Mouse (Mus musculus) hindbrain, postnatal 0 days (tissue): ENCODE measurements around the gene Zfand2a. TPM values are rescaled to one million over a fixed set of nuclear protein-coding genes. Genes with fewer than 3 reads are reported as not detected.
A peak's percentile ranks its signal among the peaks of the same experiment; 100 is the strongest.

ENCODE experiments used
- ATAC-seq: fragments of 200-750 bp; cut with Nextera tagmentation; 2 replicates; pipeline ENCODE4 v1.8.0; 2017; ENCODE audit warnings: mild to moderate bottlenecking, moderate TSS enrichment, moderate library complexity
- DNase-seq: peaks from one replicate; pipeline ENCODE4 v3.0.0-alpha.2; 2015; ENCODE audit warnings: low spot score
- H3K27ac ChIP-seq: fragments of 300-500 bp; sonication (generic); 2 replicates; pipeline ENCODE4 v1.5.1; 2014; ENCODE audit warnings: mild to moderate bottlenecking
- H3K27me3 ChIP-seq: fragments of 300-500 bp; sonication (generic); 2 replicates; pipeline ENCODE4 v1.6.1; 2014; ENCODE audit warnings: low read length, mixed read lengths; ENCODE audit not compliant: insufficient read depth
- H3K36me3 ChIP-seq: fragments of 300-500 bp; sonication (generic); 2 replicates; pipeline ENCODE4 v1.6.1; 2014; ENCODE audit warnings: low read length, mixed read lengths; ENCODE audit not compliant: insufficient read depth
- H3K4me1 ChIP-seq: fragments of 300-500 bp; sonication (generic); 2 replicates; pipeline ENCODE4 v1.6.1; 2014; ENCODE audit warnings: antibody characterized with exemption, low read length, mixed read lengths; ENCODE audit not compliant: insufficient read depth
- H3K4me2 ChIP-seq: fragments of 300-500 bp; sonication (generic); 2 replicates; pipeline ENCODE4 v1.6.1; 2014; ENCODE audit warnings: low read depth, mild to moderate bottlenecking, low read length, moderate library complexity, mixed read lengths
- H3K4me3 ChIP-seq: fragments of 300-500 bp; sonication (generic); 2 replicates; pipeline ENCODE4 v1.5.1; 2014; ENCODE audit warnings: low read length
- H3K9ac ChIP-seq: fragments of 300-500 bp; sonication (generic); replicated peaks from 2 replicates; pipeline ENCODE4 v1.6.1; 2014; ENCODE audit warnings: mild to moderate bottlenecking, low read length, moderate library complexity, mixed read lengths
- H3K9me3 ChIP-seq: fragments of 300-500 bp; sonication (generic); 2 replicates; pipeline ENCODE4 v1.6.1; 2016; ENCODE audit warnings: low read length, mixed read lengths
- CTCF ChIP-seq: IDR thresholded peaks from 2 replicates; pipeline ENCODE4 v1.5.1; 2016; ENCODE audit warnings: antibody characterized with exemption, control low read depth, low read depth
- WGBS: fragments of 180-500 bp; shearing (Covaris S2); extraction: QIAGEN DNeasy Blood & Tissue Kit; methylation state at CpG from one replicate; pipeline ENCODE4 v1.1.7; 2014; 5-methylcytosine and 5-hydroxymethylcytosine counted together
- polyA plus RNA-seq: library from polyadenylated mRNA; unstranded; fragments of >200 nt; fragmentation: Nextera tagmentation; extraction: Ambion mirVana; gene quantifications from 2 replicates; pipeline ENCODE4 v1.2.1, GENCODE M21; 2015
- total RNA-seq: library from RNA; depleted of rRNA; stranded (reverse); fragments of >200 nt; gene quantifications from 2 replicates; pipeline ENCODE4 v1.2.3, GENCODE M21; 2014

Gene Zfand2a
- total and polyA plus RNA-seq, 2 experiments from 2014 or later = 26.2 to 61.1 TPM

- Histone ChIP-seq H3K27me3 (no peaks in the 10 kb centered on the region), H3K9ac (no peak overlapping the region), H3K36me3 (peaks cover 70% of the 10 kb centered on the region), H3K4me1 (no peaks in the 10 kb centered on the region), H3K27ac (no peak overlapping the region), H3K9me3 (no peaks in the 10 kb centered on the region), H3K4me3 (no peak overlapping the region), H3K4me2 (no peak overlapping the region)
- peak; percentile 35; the same call in 1 of the 2 replicates for ATAC-seq
- WGBS = 44% methylated on average over 9 of the region's 9 CpGs
- peak; percentile 12 for DNase-seq
- peak; percentile 33 for TF ChIP-seq CTCF
Measured at GRCm38 (mm10) chr5:139474741-139475140, 9.6 kb downstream of the Zfand2a start.

- H3K27me3 ChIP-seq = no peaks in the 10 kb centered on the region
- H3K36me3 ChIP-seq = peaks cover 16% of the 10 kb centered on the region
- H3K27ac ChIP-seq = no peak overlapping the region
- no peaks in the 10 kb centered on the region for H3K4me1 ChIP-seq
- peak; percentile 79 for TF ChIP-seq CTCF
- ATAC-seq (0 out of 2 replicates have a peak, but pooled peaks have one; percentile 59), DNase-seq (peak; percentile 76)
- 46% methylated on average over 5 of the region's 5 CpGs for WGBS
- no peak overlapping the region for H3K9ac ChIP-seq
- H3K4me3 ChIP-seq = no peak overlapping the region
- H3K9me3 ChIP-seq = no peaks in the 10 kb centered on the region
- H3K4me2 ChIP-seq = no peak overlapping the region
Measured at GRCm38 (mm10) chr5:139467998-139468397, 16.4 kb downstream of the Zfand2a start.

GRCm38 (mm10) chr5:139466801-139467200, 17.5 kb downstream of the Zfand2a start:
- Histone ChIP-seq H3K27ac (no peak overlapping the region), H3K4me1 (no peaks in the 10 kb centered on the region), H3K9ac (no peak overlapping the region), H3K36me3 (peaks cover 5% of the 10 kb centered on the region; the same call in 1 of the 2 replicates), H3K27me3 (no peaks in the 10 kb centered on the region), H3K4me3 (no peak overlapping the region), H3K9me3 (no peaks in the 10 kb centered on the region), H3K4me2 (no peak overlapping the region)
- DNase-seq (no peak), ATAC-seq (no peak)
- TF ChIP-seq CTCF = no peak
- WGBS = 77% methylated on average over 4 of the region's 4 CpGs

- Histone ChIP-seq H3K4me2 (no peak overlapping the region), H3K9ac (no peak overlapping the region), H3K27ac (no peak overlapping the region), H3K4me1 (no peaks in the 10 kb centered on the region), H3K4me3 (no peak overlapping the region), H3K36me3 (0 out of 2 replicates have a peak, but pooled peaks cover under 1% of the 10 kb centered on the region), H3K9me3 (no peaks in the 10 kb centered on the region), H3K27me3 (no peaks in the 10 kb centered on the region)
- 85% methylated on average over 2 of the region's 2 CpGs for WGBS
- DNase-seq = no peak
- TF ChIP-seq CTCF = no peak
- no peak for ATAC-seq
Measured at GRCm38 (mm10) chr5:139466373-139466772, 18.0 kb downstream of the Zfand2a start.

GRCm38 (mm10) chr5:139464874-139465273, 19.5 kb downstream of the Zfand2a start:
- H3K4me3 ChIP-seq = no peak overlapping the region
- no peak overlapping the region for H3K4me2 ChIP-seq
- H3K27ac ChIP-seq = no peak overlapping the region
- H3K9ac ChIP-seq = no peak overlapping the region
- no peaks in the 10 kb centered on the region for H3K36me3 ChIP-seq
- no peak for TF ChIP-seq CTCF
- DNase-seq = no peak
- H3K27me3 ChIP-seq = no peaks in the 10 kb centered on the region
- 68% methylated on average over 4 of the region's 4 CpGs for WGBS
- no peaks in the 10 kb centered on the region for H3K9me3 ChIP-seq
- ATAC-seq = no peak
- H3K4me1 ChIP-seq = no peaks in the 10 kb centered on the region

- H3K4me3 ChIP-seq = peak within 1 kb of the TSS; percentile 50
Measured at GRCm38 (mm10) chr5:139460384-139461067, 23.8 kb downstream of the Zfand2a start, which contains the start of gene 3110082I17Rik. Gene 3110082I17Rik, minus strand, starts transcription at chr5:139460527.

GRCm38 (mm10) chr5:139459938-139460337, 24.4 kb downstream of the Zfand2a start:
- Histone ChIP-seq H3K27me3 (no peaks in the 10 kb centered on the region), H3K9ac (peak overlapping the region; percentile 43), H3K4me3 (peak overlapping the region; percentile 50), H3K27ac (no peak overlapping the region), H3K4me2 (peak overlapping the region; percentile 61), H3K36me3 (no peaks in the 10 kb centered on the region), H3K9me3 (no peaks in the 10 kb centered on the region), H3K4me1 (0 out of 2 replicates have a peak, but pooled peaks cover 6% of the 10 kb centered on the region)
- WGBS = 8% methylated on average over 10 of the region's 10 CpGs
- ATAC-seq (no peak), DNase-seq (no peak)
- TF ChIP-seq CTCF = no peak

More at GRCm38 (mm10) chr5:139460384-139461067, 23.8 kb downstream of the Zfand2a start, which contains the start of gene 3110082I17Rik:
- WGBS = 3% methylated on average over 42 of the region's 42 CpGs
- Histone ChIP-seq H3K36me3 (no peaks in the 10 kb centered on the region), H3K9me3 (no peaks in the 10 kb centered on the region), H3K9ac (peak within 1 kb of the TSS; percentile 43), H3K27ac (no peak within 1 kb of the TSS), H3K4me1 (0 out of 2 replicates have a peak, but pooled peaks cover 6% of the 10 kb centered on the region), H3K4me2 (peak within 1 kb of the TSS; percentile 61), H3K27me3 (no peaks in the 10 kb centered on the region)
- ATAC-seq = peak; percentile 99
- peak; percentile 99 for DNase-seq
- no peak for TF ChIP-seq CTCF
